Mouse (Mus musculus): ENCODE measurements around the gene Slit3. TPM values are rescaled to one million over a fixed set of nuclear protein-coding genes. Genes with fewer than 3 reads are reported as not detected.

Slit3 gene
- polyA plus RNA-seq, 1 experiment from 2014 or later: 5.8 TPM

- no peak overlapping the region for H3K4me3 ChIP-seq (replicated peaks; ENCODE audit: low read length)
- no peaks in the 10 kb centered on the region; the same call in 1 of the 2 replicates for H3K4me1 ChIP-seq (replicated peaks; ENCODE audit: control insufficient read depth, insufficient read depth, low read length)
- 40% methylated on average over 9 of the region's 9 CpGs for WGBS
- no peak overlapping the region for H3K4me2 ChIP-seq (ENCODE audit: low read length)
- no peak overlapping the region for H3K27ac ChIP-seq (ENCODE audit: low read length)
- ATAC-seq: no peak
- no peaks in the 10 kb centered on the region for H3K9me3 ChIP-seq (ENCODE audit: control insufficient read depth, low read length)
- H3K27me3 ChIP-seq (replicated peaks; ENCODE audit: control insufficient read depth, insufficient read depth, low read length): no peaks in the 10 kb centered on the region
- no peaks in the 10 kb centered on the region for H3K36me3 ChIP-seq (ENCODE audit: control insufficient read depth, insufficient read depth)
- H3K9ac ChIP-seq (replicated peaks; ENCODE audit: low read depth, low read length): no peak overlapping the region
Measured at GRCm38 (mm10) chr11:35415768-35416401, 294.9 kb downstream of the Slit3 start.

GRCm38 (mm10) chr11:35416402-35417093 lies 295.5 kb downstream of the Slit3 start:
- H3K27me3 ChIP-seq (replicated peaks; ENCODE audit: control insufficient read depth, insufficient read depth, low read length): no peaks in the 10 kb centered on the region
- no peak overlapping the region for H3K9ac ChIP-seq (replicated peaks; ENCODE audit: low read depth, low read length)
- no peak overlapping the region for H3K4me3 ChIP-seq (replicated peaks; ENCODE audit: low read length)
- no peaks in the 10 kb centered on the region for H3K36me3 ChIP-seq (ENCODE audit: control insufficient read depth, insufficient read depth)
- ATAC-seq: no peak
- H3K27ac ChIP-seq (ENCODE audit: low read length): no peak overlapping the region
- WGBS: 30% methylated on average over 14 of the region's 14 CpGs
- no peaks in the 10 kb centered on the region; the same call in 1 of the 2 replicates for H3K4me1 ChIP-seq (replicated peaks; ENCODE audit: control insufficient read depth, insufficient read depth, low read length)
- no peak overlapping the region for H3K4me2 ChIP-seq (ENCODE audit: low read length)
- H3K9me3 ChIP-seq (ENCODE audit: control insufficient read depth, low read length): no peaks in the 10 kb centered on the region

DNA sequence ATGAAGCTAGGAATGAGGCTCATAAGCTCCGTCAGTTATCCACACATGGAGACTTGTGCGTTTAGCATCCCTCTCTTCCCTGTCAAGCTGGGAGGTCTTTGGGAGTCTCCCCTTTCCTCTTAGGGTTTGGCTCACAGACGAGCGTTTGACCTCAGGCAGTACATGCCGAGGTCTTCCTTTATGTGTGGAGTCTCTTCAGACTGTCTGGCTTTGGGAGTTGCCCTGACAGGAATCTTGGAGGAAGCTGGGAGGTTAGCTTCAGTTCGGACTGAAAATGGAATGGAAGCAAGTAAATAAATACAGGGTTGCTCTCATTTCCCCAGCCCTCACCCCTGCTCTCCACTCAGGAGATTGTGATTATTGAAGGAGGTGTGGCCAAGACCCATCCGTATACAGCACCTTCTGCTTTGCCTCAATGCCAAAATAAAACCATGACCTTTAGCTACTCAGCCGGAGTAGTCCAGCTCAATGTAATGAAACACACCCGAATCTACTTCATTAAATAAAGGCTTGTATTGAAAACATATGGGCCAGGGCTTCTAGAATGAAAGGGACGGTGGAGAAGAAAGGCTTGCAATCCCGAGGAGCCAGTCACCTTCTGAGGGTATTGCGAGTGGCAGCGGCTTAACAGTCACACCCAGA lies 297.0 kb downstream of the Slit3 start:
- Histone ChIP-seq H3K27ac (ENCODE audit: low read length) (no peak overlapping the region), H3K9me3 (ENCODE audit: control insufficient read depth, low read length) (no peaks in the 10 kb centered on the region), H3K4me2 (ENCODE audit: low read length) (no peak overlapping the region), H3K27me3 (replicated peaks; ENCODE audit: control insufficient read depth, insufficient read depth, low read length) (0 out of 2 replicates have a peak, but pooled peaks cover under 1% of the 10 kb centered on the region), H3K36me3 (ENCODE audit: control insufficient read depth, insufficient read depth) (no peaks in the 10 kb centered on the region), H3K4me1 (replicated peaks; ENCODE audit: control insufficient read depth, insufficient read depth, low read length) (no peaks in the 10 kb centered on the region; the same call in 1 of the 2 replicates), H3K9ac (replicated peaks; ENCODE audit: low read depth, low read length) (no peak overlapping the region), H3K4me3 (replicated peaks; ENCODE audit: low read length) (no peak overlapping the region)
- ATAC-seq: no peak
- WGBS: 64% methylated on average over 13 of the region's 13 CpGs

GRCm38 (mm10) chr11:35419013-35419412 lies 298.0 kb downstream of the Slit3 start:
- H3K9me3 ChIP-seq (ENCODE audit: control insufficient read depth, low read length): no peaks in the 10 kb centered on the region
- no peak overlapping the region for H3K27ac ChIP-seq (ENCODE audit: low read length)
- H3K4me3 ChIP-seq (replicated peaks; ENCODE audit: low read length): no peak overlapping the region
- H3K36me3 ChIP-seq (ENCODE audit: control insufficient read depth, insufficient read depth): no peaks in the 10 kb centered on the region
- H3K9ac ChIP-seq (replicated peaks; ENCODE audit: low read depth, low read length): no peak overlapping the region
- 0 out of 2 replicates have a peak, but pooled peaks cover 3% of the 10 kb centered on the region for H3K27me3 ChIP-seq (replicated peaks; ENCODE audit: control insufficient read depth, insufficient read depth, low read length)
- ATAC-seq: no peak
- no peaks in the 10 kb centered on the region; the same call in 1 of the 2 replicates for H3K4me1 ChIP-seq (replicated peaks; ENCODE audit: control insufficient read depth, insufficient read depth, low read length)
- 61% methylated on average over 5 of the region's 5 CpGs for WGBS
- H3K4me2 ChIP-seq (ENCODE audit: low read length): no peak overlapping the region

DNA sequence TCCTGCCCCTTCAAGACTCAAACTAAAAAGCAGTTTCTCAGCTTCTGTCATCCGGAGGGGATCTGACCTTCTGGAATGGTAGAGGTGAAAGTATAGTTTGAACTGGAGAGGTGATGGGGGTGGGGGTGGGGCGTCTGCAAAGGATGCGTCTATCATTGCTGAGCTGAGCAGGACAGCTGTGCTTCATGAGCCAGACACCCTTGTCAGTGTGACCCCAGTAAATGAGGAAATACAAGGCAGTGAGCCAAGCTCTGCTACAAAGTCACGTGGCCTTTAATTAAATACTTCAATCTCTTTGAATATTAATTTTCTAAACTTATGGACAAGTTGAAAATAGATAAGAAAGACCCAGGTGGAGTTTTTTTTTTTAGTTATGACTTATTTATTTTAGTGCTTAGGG lies 300.7 kb downstream of the Slit3 start:
- H3K4me2 ChIP-seq (ENCODE audit: low read length): no peak overlapping the region
- H3K27ac ChIP-seq (ENCODE audit: low read length): no peak overlapping the region
- H3K36me3 ChIP-seq (ENCODE audit: control insufficient read depth, insufficient read depth): no peaks in the 10 kb centered on the region
- H3K9ac ChIP-seq (replicated peaks; ENCODE audit: low read depth, low read length): no peak overlapping the region
- 52% methylated on average over 4 of the region's 4 CpGs for WGBS
- H3K27me3 ChIP-seq (replicated peaks; ENCODE audit: control insufficient read depth, insufficient read depth, low read length): 0 out of 2 replicates have a peak, but pooled peaks cover 3% of the 10 kb centered on the region
- no peak overlapping the region for H3K4me3 ChIP-seq (replicated peaks; ENCODE audit: low read length)
- H3K9me3 ChIP-seq (ENCODE audit: control insufficient read depth, low read length): no peaks in the 10 kb centered on the region
- no peaks in the 10 kb centered on the region for H3K4me1 ChIP-seq (replicated peaks; ENCODE audit: control insufficient read depth, insufficient read depth, low read length)
- ATAC-seq: no peak

- Histone ChIP-seq H3K36me3 (ENCODE audit: control insufficient read depth, insufficient read depth) (no peaks in the 10 kb centered on the region), H3K4me3 (replicated peaks; ENCODE audit: low read length) (no peak overlapping the region), H3K4me2 (ENCODE audit: low read length) (no peak overlapping the region), H3K9me3 (ENCODE audit: control insufficient read depth, low read length) (no peaks in the 10 kb centered on the region), H3K4me1 (replicated peaks; ENCODE audit: control insufficient read depth, insufficient read depth, low read length) (no peaks in the 10 kb centered on the region), H3K27me3 (replicated peaks; ENCODE audit: control insufficient read depth, insufficient read depth, low read length) (peaks cover 3% of the 10 kb centered on the region; the same call in 1 of the 2 replicates), H3K9ac (replicated peaks; ENCODE audit: low read depth, low read length) (no peak overlapping the region), H3K27ac (ENCODE audit: low read length) (no peak overlapping the region)
- ATAC-seq: no peak
- WGBS: 79% methylated on average over 7 of the region's 7 CpGs
Measured at GRCm38 (mm10) chr11:35428036-35428435, 307.0 kb downstream of the Slit3 start.

DNA sequence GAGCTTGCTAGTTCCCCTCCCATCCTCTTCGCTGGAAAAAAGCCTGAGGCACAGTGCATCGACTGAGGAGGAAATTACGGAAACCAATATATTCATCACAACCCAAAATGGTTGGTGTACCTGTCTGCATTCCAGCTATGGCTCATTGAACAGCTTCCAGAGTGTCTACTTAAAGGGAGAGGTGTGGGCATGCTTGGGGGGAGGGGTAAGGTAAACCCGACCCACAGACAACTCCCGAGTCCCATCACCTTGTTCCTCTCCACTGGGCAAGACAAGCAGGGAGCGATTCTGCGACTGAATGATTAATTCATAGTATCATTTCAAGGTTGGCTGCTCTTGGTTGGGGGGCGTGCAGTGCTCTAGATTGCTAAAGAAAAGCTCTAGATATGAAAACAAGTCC lies 310.1 kb downstream of the Slit3 start:
- ATAC-seq: no peak
- no peaks in the 10 kb centered on the region for H3K9me3 ChIP-seq (ENCODE audit: control insufficient read depth, low read length)
- H3K4me2 ChIP-seq (ENCODE audit: low read length): no peak overlapping the region
- no peaks in the 10 kb centered on the region for H3K4me1 ChIP-seq (replicated peaks; ENCODE audit: control insufficient read depth, insufficient read depth, low read length)
- no peaks in the 10 kb centered on the region for H3K36me3 ChIP-seq (ENCODE audit: control insufficient read depth, insufficient read depth)
- H3K4me3 ChIP-seq (replicated peaks; ENCODE audit: low read length): no peak overlapping the region
- H3K9ac ChIP-seq (replicated peaks; ENCODE audit: low read depth, low read length): no peak overlapping the region
- 90% methylated on average over 8 of the region's 8 CpGs for WGBS
- no peak overlapping the region for H3K27ac ChIP-seq (ENCODE audit: low read length)
- no peaks in the 10 kb centered on the region; the same call in 1 of the 2 replicates for H3K27me3 ChIP-seq (replicated peaks; ENCODE audit: control insufficient read depth, insufficient read depth, low read length)

- 84% methylated on average over 6 of the region's 6 CpGs for WGBS
- no peaks in the 10 kb centered on the region for H3K9me3 ChIP-seq (ENCODE audit: control insufficient read depth, low read length)
- H3K36me3 ChIP-seq (ENCODE audit: control insufficient read depth, insufficient read depth): no peaks in the 10 kb centered on the region
- no peak overlapping the region for H3K27ac ChIP-seq (ENCODE audit: low read length)
- no peaks in the 10 kb centered on the region; the same call in none of the 2 replicates for H3K27me3 ChIP-seq (replicated peaks; ENCODE audit: control insufficient read depth, insufficient read depth, low read length)
- no peak for ATAC-seq
- no peak overlapping the region for H3K9ac ChIP-seq (replicated peaks; ENCODE audit: low read depth, low read length)
- H3K4me1 ChIP-seq (replicated peaks; ENCODE audit: control insufficient read depth, insufficient read depth, low read length): peaks cover 13% of the 10 kb centered on the region
- no peak overlapping the region for H3K4me3 ChIP-seq (replicated peaks; ENCODE audit: low read length)
- H3K4me2 ChIP-seq (ENCODE audit: low read length): no peak overlapping the region
Measured at GRCm38 (mm10) chr11:35437510-35437909, 316.5 kb downstream of the Slit3 start.

DNA sequence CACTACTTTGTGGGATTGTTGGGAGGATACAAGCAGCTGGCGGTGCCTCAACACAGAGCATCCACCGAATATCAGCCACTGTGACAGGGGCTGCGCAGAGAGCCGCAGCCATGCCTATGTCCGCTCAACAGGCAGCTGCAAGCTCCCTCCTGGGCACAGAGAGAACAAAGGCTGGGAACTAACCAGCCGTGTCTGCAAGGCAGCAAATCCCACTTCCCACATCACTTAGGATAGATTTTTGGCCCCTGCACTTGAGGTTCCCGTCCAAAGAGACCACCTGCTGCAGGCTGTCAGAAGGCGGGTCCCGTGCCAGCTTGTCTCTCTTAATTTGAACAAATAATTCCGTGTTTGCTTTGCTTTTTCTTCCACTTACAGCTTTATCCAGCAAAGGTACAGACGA lies 319.2 kb downstream of the Slit3 start:
- Histone ChIP-seq H3K9ac (replicated peaks; ENCODE audit: low read depth, low read length) (no peak overlapping the region), H3K9me3 (ENCODE audit: control insufficient read depth, low read length) (no peaks in the 10 kb centered on the region), H3K4me2 (ENCODE audit: low read length) (0 out of 2 replicates have a peak overlapping the region, but pooled peaks have one; percentile 6), H3K27me3 (replicated peaks; ENCODE audit: control insufficient read depth, insufficient read depth, low read length) (no peaks in the 10 kb centered on the region; the same call in 1 of the 2 replicates), H3K36me3 (ENCODE audit: control insufficient read depth, insufficient read depth) (no peaks in the 10 kb centered on the region), H3K4me1 (replicated peaks; ENCODE audit: control insufficient read depth, insufficient read depth, low read length) (peaks cover 13% of the 10 kb centered on the region), H3K4me3 (replicated peaks; ENCODE audit: low read length) (no peak overlapping the region), H3K27ac (ENCODE audit: low read length) (no peak overlapping the region; the same call in 1 of the 2 replicates)
- 21% methylated on average over 11 of the region's 11 CpGs for whole genome bisulfite sequencing
- ATAC-seq: peak; percentile 90
